Mouse (Mus musculus) lung, adult 2 months (tissue): ENCODE measurements around the gene Tenm2. TPM values are rescaled to one million over a fixed set of nuclear protein-coding genes. Genes with fewer than 3 reads are reported as not detected.

Experiments used
- DNase-seq: peaks from one replicate; pipeline ENCODE4 v3.0.0; 2022
- H3K4me1 ChIP-seq: fragments of 200-500 bp; 2 replicates; pipeline ENCODE4 v1.6.1; 2011; ENCODE audit warnings: low read length; ENCODE audit not compliant: control insufficient read depth, insufficient read depth
- H3K4me3 ChIP-seq: fragments of 200-500 bp; replicated peaks from 2 replicates; pipeline ENCODE3; 2011; ENCODE audit warnings: low read depth, mild to moderate bottlenecking, control low read depth, low read length; ENCODE audit errors: extremely low read depth
- CTCF ChIP-seq: fragments of 200-500 bp; IDR thresholded peaks from 2 replicates; pipeline ENCODE4 v1.5.1; 2011; ENCODE audit warnings: mild to moderate bottlenecking, low read length, control low read depth; ENCODE audit not compliant: insufficient read depth
- POLR2A ChIP-seq: fragments of 200-500 bp; IDR thresholded peaks from 2 replicates; pipeline ENCODE4 v1.6.1; 2011; ENCODE audit warnings: low read depth, mild to moderate bottlenecking, control low read depth, low read length, borderline replicate concordance; ENCODE audit errors: extremely low read depth
- WGBS: fragments of 180-500 bp; shearing (Covaris S2); methylation state at CpG from one replicate; pipeline ENCODE4 v1.1.7; 2018; 5-methylcytosine and 5-hydroxymethylcytosine counted together
- polyA plus RNA-seq: library from polyadenylated mRNA; depleted of rRNA; stranded (reverse); fragments of >200 nt; gene quantifications from 2 replicates; pipeline ENCODE4 v1.2.3, GENCODE M21; 2012

Gene Tenm2
- polyA plus RNA-seq, 1 experiment = 0.36 TPM

DNA sequence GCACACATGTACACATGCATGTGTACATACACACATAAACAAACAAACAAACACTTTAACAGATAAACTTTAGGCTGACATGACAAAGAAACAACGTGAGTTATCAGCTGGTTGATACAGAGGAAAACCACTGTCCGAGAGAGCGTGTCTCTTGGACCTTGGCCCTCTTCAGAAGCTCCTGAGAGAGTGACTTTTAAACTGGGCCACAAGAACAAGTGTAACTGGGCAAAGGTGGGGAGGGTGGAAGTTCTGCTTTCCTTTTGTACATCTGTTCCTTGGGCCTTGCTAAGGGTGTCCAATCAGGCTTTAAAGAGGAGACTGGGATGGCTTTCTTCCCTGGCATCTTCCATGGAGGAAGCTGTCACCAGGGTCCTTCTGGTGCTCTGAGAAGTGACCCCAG, 1276.5 kb downstream of the Tenm2 start:
- Histone ChIP-seq H3K4me1 (peaks cover 4% of the 10 kb centered on the region), H3K4me3 (no peak overlapping the region)
- TF ChIP-seq CTCF (no peak), POLR2A (no peak)
- WGBS = 54% methylated on average over 3 of the region's 3 CpGs
- DNase-seq = no peak
